Mouse (Mus musculus) 3T3-L1 (cell line): ENCODE measurements at regions not wholly inside any gene's neighbourhood (a gene's known extent, or its start where the extent isn't known, plus 50 kb on each side); places are given as distances from the start of the nearest gene placed in this dataset.

ENCODE experiments used
- DNase-seq: peaks from one replicate; pipeline ENCODE4 v3.0.0-alpha.2; 2015; ENCODE audit warnings: low read depth, low spot score

GRCm38 (mm10) chr2:46365428-46366134 lies 1248.4 kb upstream of the Zeb2 start:
- peak; percentile 17 for DNase-seq

GRCm38 (mm10) chr2:46360049-46360712 lies 1243.0 kb upstream of the Zeb2 start:
- no peak for DNase-seq

DNA sequence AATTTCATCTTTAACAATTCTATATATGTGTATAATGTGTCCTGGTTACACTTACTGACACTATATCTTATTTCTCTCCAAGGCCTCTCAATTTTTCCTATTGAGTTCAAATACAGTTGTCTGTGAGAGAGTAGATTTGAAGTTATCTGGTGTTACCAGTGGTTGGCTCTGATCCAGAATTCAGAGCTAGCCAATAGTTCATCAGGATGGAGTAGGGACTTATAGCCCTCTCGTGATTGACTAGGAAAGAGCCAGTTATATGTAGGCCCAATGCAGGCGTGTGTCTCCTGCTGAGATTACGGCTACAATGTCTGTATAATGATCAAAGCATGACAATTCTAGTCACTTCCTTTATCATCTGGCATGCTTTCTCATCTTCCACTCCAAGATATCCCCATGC lies 1241.0 kb upstream of the Zeb2 start:
- DNase-seq, result no peak

DNA sequence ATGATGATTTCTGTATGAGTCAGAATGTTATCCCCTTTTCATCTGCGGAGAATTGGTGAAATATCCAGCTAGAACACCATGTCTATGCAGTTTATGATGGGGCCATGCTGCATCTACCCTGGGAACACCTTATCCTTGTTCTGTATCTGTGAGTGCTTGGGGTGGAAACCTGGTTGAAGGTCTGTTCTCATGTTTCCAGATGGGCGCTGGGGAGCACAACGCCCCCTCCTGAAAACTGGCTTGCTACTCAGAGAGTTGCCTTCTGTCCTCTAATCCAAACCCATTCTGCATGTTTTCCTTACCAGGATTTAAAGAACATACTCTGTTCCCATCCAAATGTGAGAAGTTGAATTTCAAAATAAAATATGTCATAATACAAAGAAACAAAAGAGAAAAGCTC lies 1239.5 kb upstream of the Zeb2 start:
- DNase-seq, result no peak

DNA sequence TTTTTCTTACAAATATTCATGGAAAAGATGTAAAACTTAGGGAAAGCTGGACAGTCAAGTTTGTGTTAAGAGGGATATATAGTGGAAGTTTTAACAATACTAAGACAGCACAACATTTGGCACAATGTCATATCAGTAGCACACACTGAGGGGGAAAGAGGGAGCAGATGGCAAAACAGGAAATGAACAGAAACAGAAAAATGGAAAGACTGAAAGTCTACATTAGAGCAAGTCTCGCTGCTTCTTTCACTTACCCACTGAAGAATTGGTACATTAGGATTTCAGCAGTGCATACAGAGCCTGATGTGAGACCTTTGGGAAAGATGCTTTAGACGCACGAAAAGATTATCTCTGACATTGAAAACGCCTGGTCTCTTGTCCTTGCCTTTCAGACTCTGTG lies 1223.5 kb upstream of the Zeb2 start:
- DNase-seq, result no peak

GRCm38 (mm10) chr2:46316666-46317065 lies 1199.5 kb upstream of the Zeb2 start:
- no peak for DNase-seq

- DNase-seq, result no peak
These were observed 1198.0 kb upstream of the Zeb2 start for GRCm38 (mm10) chr2:46315243-46315642.

- DNase-seq, result peak; percentile 8
These were observed 1190.5 kb upstream of the Zeb2 start for GRCm38 (mm10) chr2:46307582-46308153.

DNA sequence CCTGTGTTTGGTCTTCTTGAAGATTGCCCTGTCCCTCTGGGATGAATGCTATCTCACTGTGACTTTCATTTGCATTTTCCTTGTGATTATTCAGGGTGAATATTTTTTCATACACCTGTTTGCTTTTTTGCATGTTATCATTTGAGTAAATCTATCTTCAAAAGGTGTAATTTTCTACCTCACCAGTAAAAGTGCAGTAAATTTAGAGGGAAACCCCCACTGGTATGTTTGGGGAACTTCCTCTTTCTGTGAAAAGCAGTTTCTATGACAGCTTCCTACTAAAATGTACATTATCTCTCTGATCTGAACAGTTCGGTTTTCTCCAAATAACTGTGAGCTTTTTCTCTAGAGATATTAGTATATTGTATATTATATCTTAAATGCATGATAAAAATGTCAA lies 1185.4 kb upstream of the Zeb2 start:
- DNase-seq, result no peak

DNA sequence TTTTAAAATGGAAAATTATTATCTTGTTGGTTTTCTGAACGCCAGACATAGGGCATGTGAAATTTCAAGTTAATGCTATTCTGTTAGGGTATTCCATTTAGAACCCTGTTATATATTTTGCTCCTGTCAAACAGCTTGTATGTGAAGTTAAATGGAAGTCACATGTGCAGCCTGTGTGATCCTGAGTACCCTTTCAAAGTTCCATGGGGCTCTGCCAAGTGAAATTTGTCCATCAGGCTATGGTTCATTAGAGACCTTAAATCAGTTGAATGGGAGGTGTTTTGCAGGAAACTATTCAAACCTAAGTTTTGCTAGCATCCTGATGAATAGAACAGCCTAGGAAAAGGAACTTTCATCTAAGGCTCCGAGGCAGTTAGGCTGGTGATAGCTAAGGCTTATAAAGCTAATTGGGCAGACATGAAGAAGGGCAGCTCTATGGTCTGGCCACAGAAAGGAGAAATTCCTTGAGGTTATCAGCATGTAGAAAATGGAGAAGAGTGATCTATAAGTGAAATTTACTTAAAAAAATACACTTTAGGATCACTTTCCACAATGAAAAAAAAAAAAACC lies 1180.2 kb upstream of the Zeb2 start:
- no peak for DNase-seq

- DNase-seq, result no peak
These were observed 1166.9 kb upstream of the Zeb2 start for GRCm38 (mm10) chr2:46283929-46284598.

DNA sequence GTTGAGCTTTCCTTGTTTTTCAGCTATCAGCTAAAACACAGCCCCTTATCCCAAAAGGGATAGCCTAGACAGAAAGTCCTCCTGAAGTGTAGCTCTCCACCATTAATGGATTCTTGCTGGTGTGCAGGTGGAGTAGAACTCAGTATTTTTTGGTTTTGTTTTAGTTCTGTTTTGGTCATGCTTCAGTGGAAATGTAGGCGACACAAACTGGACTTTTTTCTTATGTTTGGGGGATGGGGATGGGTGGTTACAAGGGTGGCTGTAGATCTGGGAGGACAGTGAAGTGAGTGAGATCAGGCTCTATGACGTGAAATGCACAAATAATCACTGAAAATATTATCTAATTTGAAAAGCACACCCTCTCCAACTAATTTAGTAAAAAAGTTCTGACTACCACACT lies 1163.6 kb upstream of the Zeb2 start:
- no peak for DNase-seq

- DNase-seq, result no peak
These were observed 1144.4 kb upstream of the Zeb2 start for GRCm38 (mm10) chr2:46261618-46262017.

DNA sequence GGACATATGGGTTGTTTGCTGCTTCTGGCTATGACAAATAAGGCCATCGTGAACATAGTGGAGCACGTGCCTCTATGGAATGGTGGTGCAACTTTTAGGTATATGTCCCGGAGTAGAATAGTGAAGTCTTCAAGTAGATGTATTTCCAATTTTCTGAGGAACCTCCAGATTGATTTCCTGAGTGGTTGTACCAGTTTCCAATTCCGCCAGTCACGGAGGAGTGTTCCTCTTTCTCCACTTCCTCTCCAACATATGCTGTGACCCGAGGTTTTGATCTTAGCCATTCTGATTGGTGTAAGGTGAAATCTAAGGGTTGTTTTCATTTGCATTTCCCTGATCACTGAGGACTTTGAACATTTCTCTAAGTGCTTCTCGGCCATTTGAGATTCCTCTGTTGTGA lies 1134.4 kb upstream of the Zeb2 start:
- no peak for DNase-seq

- DNase-seq, result peak; percentile 15
These were observed 1128.5 kb upstream of the Zeb2 start for GRCm38 (mm10) chr2:46245717-46246116.

- DNase-seq, result peak; percentile 7
These were observed 1127.5 kb upstream of the Zeb2 start for GRCm38 (mm10) chr2:46244697-46245096.

DNA sequence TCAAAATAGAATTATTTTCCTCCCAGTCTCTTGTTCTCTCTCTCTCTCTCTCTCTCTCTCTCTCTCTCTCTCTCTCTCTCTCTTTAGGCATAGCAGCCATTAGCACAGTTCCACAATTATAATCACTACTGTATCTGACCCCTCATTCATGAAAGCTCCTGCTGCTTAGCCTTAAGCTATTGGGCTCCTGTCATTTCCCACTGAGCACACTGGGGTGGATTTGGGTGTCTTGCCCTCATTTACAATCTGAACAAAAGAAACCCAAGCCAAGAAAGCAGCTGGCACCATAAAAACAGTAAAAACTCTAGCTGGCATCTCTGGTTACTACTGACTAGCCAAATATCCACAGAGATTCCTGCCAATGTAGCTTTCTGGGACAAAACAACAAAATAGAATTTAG lies 1125.6 kb upstream of the Zeb2 start:
- no peak for DNase-seq

DNA sequence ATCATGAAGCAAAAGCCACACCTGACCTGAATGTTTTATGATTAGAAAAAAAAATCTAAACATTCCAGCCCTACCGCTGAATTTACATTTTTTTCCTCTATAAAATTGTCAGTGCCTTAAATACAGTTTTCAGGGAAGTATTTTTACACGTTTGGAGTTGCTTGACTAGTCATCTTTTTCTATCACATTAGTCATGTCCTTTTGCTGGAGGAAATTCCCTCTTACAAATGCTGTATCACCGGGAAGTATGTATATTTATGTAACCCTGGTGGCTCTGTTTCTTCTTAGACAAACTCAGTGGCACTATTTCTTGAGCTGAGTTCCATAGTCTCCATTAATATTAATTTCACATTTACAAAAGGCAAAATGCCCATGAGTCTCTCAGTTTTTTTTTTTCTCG lies 1122.7 kb upstream of the Zeb2 start:
- peak; percentile 35 for DNase-seq

DNA sequence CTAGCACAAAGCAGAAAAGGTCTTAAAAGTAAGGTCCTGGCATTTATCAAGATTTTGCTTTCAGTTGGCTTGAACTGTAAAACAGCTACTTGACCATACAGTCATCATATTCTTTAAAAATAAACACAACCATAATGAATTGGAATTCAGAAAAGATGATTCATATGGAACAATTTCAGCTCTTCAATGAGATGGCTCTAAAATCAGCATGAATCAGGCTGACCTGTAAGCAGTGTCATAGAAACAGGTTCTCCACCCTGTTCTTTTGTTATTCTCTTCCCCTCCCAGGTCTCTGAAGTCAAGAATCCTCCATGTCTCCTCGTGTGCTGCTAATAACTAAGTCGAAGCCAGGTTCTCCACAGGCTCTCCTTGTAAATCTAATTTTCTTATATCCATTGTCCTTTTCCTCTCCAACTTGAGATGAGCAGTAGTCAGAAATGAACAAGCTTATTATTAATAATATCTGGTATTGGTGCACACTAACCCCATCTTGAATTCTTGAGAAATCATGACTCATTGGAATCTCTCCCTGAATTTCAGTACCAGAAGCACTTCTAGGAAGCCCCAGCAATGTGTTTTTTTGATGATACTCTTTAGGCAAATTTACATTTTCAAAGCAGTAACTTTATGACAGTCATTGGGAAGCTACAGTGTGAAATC lies 1113.7 kb upstream of the Zeb2 start:
- peak; percentile 79 for DNase-seq

- peak; percentile 64 for DNase-seq
These were observed 1101.3 kb upstream of the Zeb2 start for GRCm38 (mm10) chr2:46218336-46218957.

DNA sequence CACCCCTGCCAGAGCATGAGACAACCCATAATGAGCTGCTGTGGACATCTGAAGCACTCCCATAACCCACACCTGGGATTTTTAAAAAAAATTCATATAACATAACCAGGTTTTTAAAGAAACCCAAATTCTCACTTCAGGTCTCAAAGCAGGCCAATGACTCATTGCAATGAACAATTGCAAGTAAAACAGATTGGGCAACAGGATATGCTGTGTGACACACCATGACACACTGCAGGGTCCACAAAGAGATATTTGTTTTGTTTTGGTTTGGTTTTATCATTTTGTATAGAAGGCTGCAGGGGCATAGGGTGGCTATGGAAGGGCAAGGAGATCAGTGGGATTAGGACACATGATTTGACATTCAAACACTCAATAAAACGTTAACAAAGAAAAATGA lies 1082.1 kb upstream of the Zeb2 start:
- peak; percentile 68 for DNase-seq
